Mouse (Mus musculus) neural tube, embryonic 11.5 days (tissue): ENCODE results near the gene Twist2. TPM values are rescaled to one million over a fixed set of nuclear protein-coding genes. Genes with fewer than 3 reads are reported as not detected.

ENCODE experiments used
- ATAC-seq: fragments of 200-750 bp; cut with Nextera tagmentation; 2 replicates; pipeline ENCODE4 v1.8.0; 2017; ENCODE audit warnings: moderate number of reproducible peaks, mild to moderate bottlenecking, moderate TSS enrichment, moderate library complexity; ENCODE audit not compliant: insufficient read depth, low FRiP score, low TSS enrichment
- DNase-seq: peaks from one replicate; pipeline ENCODE4 v3.0.0-alpha.2; 2015; ENCODE audit warnings: low spot score
- H3K27ac ChIP-seq: fragments of 300-500 bp; sonication (generic); 2 replicates; pipeline ENCODE4 v1.5.1; 2014; ENCODE audit warnings: low read depth, mild to moderate bottlenecking, low read length
- H3K27me3 ChIP-seq: fragments of 300-500 bp; sonication (generic); 2 replicates; pipeline ENCODE4 v1.6.1; 2014; ENCODE audit warnings: mild to moderate bottlenecking, low read length, mixed read lengths; ENCODE audit not compliant: control insufficient read depth, insufficient read depth
- H3K36me3 ChIP-seq: fragments of 300-500 bp; sonication (generic); 2 replicates; pipeline ENCODE4 v1.6.1; 2014; ENCODE audit warnings: mild to moderate bottlenecking, low read length, moderate library complexity, mixed read lengths; ENCODE audit not compliant: control insufficient read depth, insufficient read depth
- H3K4me1 ChIP-seq: fragments of 300-500 bp; sonication (generic); 2 replicates; pipeline ENCODE4 v1.6.1; 2014; ENCODE audit warnings: low read length, mixed read lengths; ENCODE audit not compliant: control insufficient read depth, insufficient read depth
- H3K4me2 ChIP-seq: fragments of 300-500 bp; sonication (generic); 2 replicates; pipeline ENCODE4 v1.6.1; 2014; ENCODE audit warnings: low read depth, mild to moderate bottlenecking, moderate library complexity
- H3K4me3 ChIP-seq: fragments of 300-500 bp; sonication (generic); 2 replicates; pipeline ENCODE4 v1.5.1; 2014; ENCODE audit warnings: low read depth, low read length
- H3K9ac ChIP-seq: fragments of 300-500 bp; sonication (generic); 2 replicates; pipeline ENCODE4 v1.6.1; 2014; ENCODE audit warnings: mild to moderate bottlenecking, low read length
- H3K9me3 ChIP-seq: fragments of 300-500 bp; sonication (generic); 2 replicates; pipeline ENCODE4 v1.6.1; 2016; ENCODE audit warnings: low read length; ENCODE audit not compliant: control insufficient read depth
- WGBS: fragments of 180-500 bp; shearing (Covaris S2); extraction: QIAGEN DNeasy Blood & Tissue Kit; methylation state at CpG from one replicate; pipeline ENCODE4 v1.1.7; 2014; 5-methylcytosine and 5-hydroxymethylcytosine counted together
- polyA plus RNA-seq: library from polyadenylated mRNA; unstranded; fragments of >200 nt; fragmentation: Nextera tagmentation; extraction: Ambion mirVana; gene quantifications from 2 replicates; pipeline ENCODE4 v1.2.1, GENCODE M21; 2014

Twist2 gene
- polyA plus RNA-seq, 1 experiment from 2014 or later: 16.0 TPM

GRCm38 (mm10) chr1:91762528-91763091, 38.7 kb upstream of the Twist2 start:
- H3K9me3 ChIP-seq: no peaks in the 10 kb centered on the region
- H3K36me3 ChIP-seq: no peaks in the 10 kb centered on the region
- no peak overlapping the region for H3K9ac ChIP-seq
- H3K4me3 ChIP-seq: no peak overlapping the region
- no peak overlapping the region for H3K4me2 ChIP-seq
- H3K27ac ChIP-seq: no peak overlapping the region
- DNase-seq: no peak
- peaks cover 3% of the 10 kb centered on the region; the same call in 1 of the 2 replicates for H3K4me1 ChIP-seq
- no peaks in the 10 kb centered on the region for H3K27me3 ChIP-seq
- ATAC-seq: no peak
- 63% methylated on average over 12 of the region's 12 CpGs for WGBS

DNA sequence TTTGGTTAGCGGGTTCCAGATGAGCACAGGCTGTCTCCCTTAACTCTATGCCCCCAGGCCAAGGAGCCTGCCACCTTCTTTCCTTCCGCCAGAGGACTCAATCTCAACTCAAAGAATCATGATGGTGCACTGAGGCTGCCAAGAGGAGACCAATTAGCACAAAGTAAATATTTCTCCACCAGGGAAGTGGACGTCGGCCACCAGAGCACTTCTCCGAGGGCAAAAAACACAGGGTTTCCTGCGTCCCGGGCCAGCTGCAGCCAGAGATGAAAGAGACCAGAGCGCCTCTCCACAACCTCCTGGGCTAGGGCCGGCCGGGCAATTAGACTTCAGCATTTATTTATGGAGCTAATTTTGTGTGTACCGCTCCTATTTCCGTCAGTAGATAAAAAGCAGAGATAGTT, 31.0 kb upstream of the Twist2 start:
- no peaks in the 10 kb centered on the region for H3K9me3 ChIP-seq
- no peak overlapping the region for H3K9ac ChIP-seq
- no peaks in the 10 kb centered on the region for H3K36me3 ChIP-seq
- no peak overlapping the region for H3K4me3 ChIP-seq
- H3K4me1 ChIP-seq: peaks cover 6% of the 10 kb centered on the region
- H3K27me3 ChIP-seq: no peaks in the 10 kb centered on the region
- DNase-seq (no peak), ATAC-seq (no peak)
- WGBS: 14% methylated on average over 12 of the region's 12 CpGs
- H3K4me2 ChIP-seq: no peak overlapping the region
- no peak overlapping the region for H3K27ac ChIP-seq

DNA sequence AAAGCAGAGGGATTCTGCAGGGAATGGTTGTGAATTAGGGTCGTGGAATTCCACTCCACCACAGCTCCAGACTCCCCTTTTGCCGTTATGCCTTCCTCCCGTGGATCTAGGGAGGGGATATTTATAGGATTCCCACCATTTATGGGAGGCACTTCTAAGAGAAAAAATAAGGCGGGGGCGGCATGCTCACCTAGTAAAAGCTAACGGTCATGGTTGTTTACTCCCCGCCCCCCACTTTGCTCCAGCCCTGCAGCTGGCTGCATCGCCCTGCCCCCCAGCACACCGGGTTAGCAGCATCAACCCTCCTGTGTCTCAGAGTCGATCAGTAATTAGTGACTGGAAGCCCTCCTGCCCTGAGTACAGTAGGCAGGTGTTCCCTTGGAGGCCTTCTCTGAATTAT, 30.6 kb upstream of the Twist2 start:
- no peak overlapping the region for H3K4me2 ChIP-seq
- H3K27ac ChIP-seq: no peak overlapping the region
- H3K4me3 ChIP-seq: no peak overlapping the region
- no peaks in the 10 kb centered on the region for H3K36me3 ChIP-seq
- ATAC-seq (no peak), DNase-seq (no peak)
- peaks cover 6% of the 10 kb centered on the region for H3K4me1 ChIP-seq
- no peaks in the 10 kb centered on the region for H3K27me3 ChIP-seq
- H3K9me3 ChIP-seq: no peaks in the 10 kb centered on the region
- WGBS: 7% methylated on average over 10 of the region's 10 CpGs
- H3K9ac ChIP-seq: no peak overlapping the region

GRCm38 (mm10) chr1:91776928-91777327, 24.3 kb upstream of the Twist2 start:
- Histone ChIP-seq H3K4me1 (no peaks in the 10 kb centered on the region), H3K27ac (no peak overlapping the region), H3K4me3 (no peak overlapping the region), H3K9ac (no peak overlapping the region), H3K4me2 (no peak overlapping the region), H3K27me3 (no peaks in the 10 kb centered on the region), H3K36me3 (no peaks in the 10 kb centered on the region), H3K9me3 (no peaks in the 10 kb centered on the region)
- DNase-seq: no peak
- ATAC-seq: no peak
- WGBS: 77% methylated on average over 5 of the region's 5 CpGs

GRCm38 (mm10) chr1:91779819-91780218, 21.4 kb upstream of the Twist2 start:
- WGBS: 87% methylated on average over 4 of the region's 4 CpGs
- ATAC-seq: no peak

DNA sequence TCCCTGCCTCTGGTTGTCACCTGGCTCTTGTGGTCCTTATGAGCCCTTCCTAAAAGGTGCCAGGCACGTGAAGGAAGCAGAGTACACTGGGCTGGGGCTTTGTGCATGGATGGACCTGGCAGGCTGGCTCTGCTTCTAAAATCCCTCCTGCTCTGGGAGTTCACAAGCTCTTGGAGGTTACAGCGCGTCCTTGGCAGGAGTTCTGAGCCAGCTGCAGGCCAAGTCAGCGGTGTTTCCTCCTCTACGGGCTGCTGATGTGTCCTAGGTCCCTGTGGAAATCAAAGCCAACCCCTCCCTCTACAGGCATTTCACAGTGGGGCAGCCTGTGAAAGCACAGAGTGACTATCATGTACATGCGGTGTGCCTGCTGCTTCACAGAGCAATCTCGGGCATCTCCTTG, 20.1 kb upstream of the Twist2 start:
- DNase-seq (no peak), ATAC-seq (no peak)
- H3K27me3 ChIP-seq: no peaks in the 10 kb centered on the region
- 84% methylated on average over 7 of the region's 7 CpGs for WGBS
- H3K4me3 ChIP-seq: no peak overlapping the region
- H3K9me3 ChIP-seq: no peaks in the 10 kb centered on the region
- H3K4me2 ChIP-seq: no peak overlapping the region
- no peak overlapping the region for H3K9ac ChIP-seq
- no peaks in the 10 kb centered on the region for H3K4me1 ChIP-seq
- no peaks in the 10 kb centered on the region for H3K36me3 ChIP-seq
- H3K27ac ChIP-seq: no peak overlapping the region

More at GRCm38 (mm10) chr1:91779819-91780218, 21.4 kb upstream of the Twist2 start:
- no peak for DNase-seq
- Histone ChIP-seq H3K9me3 (no peaks in the 10 kb centered on the region), H3K27ac (no peak overlapping the region), H3K4me1 (no peaks in the 10 kb centered on the region), H3K27me3 (no peaks in the 10 kb centered on the region), H3K9ac (no peak overlapping the region), H3K36me3 (no peaks in the 10 kb centered on the region), H3K4me2 (no peak overlapping the region), H3K4me3 (no peak overlapping the region)

- Histone ChIP-seq H3K4me1 (no peaks in the 10 kb centered on the region), H3K4me2 (no peak overlapping the region), H3K27me3 (no peaks in the 10 kb centered on the region), H3K9me3 (no peaks in the 10 kb centered on the region), H3K27ac (no peak overlapping the region), H3K9ac (no peak overlapping the region), H3K36me3 (no peaks in the 10 kb centered on the region), H3K4me3 (no peak overlapping the region)
- no peak for DNase-seq
- no peak for ATAC-seq
- WGBS: 74% methylated on average over 3 of the region's 3 CpGs
Observed at GRCm38 (mm10) chr1:91784162-91784561, 17.1 kb upstream of the Twist2 start.

- Histone ChIP-seq H3K27me3 (peaks cover 41% of the 10 kb centered on the region), H3K4me2 (no peak overlapping the region), H3K9ac (no peak overlapping the region), H3K36me3 (no peaks in the 10 kb centered on the region), H3K9me3 (no peaks in the 10 kb centered on the region), H3K27ac (no peak overlapping the region), H3K4me3 (no peak overlapping the region), H3K4me1 (peaks cover 7% of the 10 kb centered on the region; the same call in 1 of the 2 replicates)
- ATAC-seq (no peak), DNase-seq (no peak)
- WGBS: 55% methylated on average over 3 of the region's 3 CpGs
Observed at GRCm38 (mm10) chr1:91799323-91799722, 1.9 kb upstream of the Twist2 start.

DNA sequence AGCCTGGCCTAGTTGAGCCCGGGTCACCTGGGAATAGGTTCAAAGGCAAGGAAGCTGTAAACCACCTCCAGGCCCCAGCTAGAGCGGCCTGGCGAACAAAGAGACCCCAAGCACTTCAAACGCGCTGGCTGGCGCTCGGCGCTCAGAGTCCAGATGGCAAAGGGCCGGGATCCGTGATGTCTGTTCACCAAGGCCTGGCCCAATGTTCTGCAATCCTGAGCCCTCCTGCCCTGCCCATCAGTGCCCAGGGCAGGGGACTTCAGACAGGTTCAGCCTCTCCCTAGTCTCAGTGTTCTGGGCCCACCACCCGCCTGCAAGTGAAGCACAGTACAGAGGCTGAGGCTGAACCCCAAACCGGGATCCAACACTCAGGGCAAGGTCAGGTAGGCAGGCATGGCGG, 913 bp upstream of the Twist2 start:
- peak overlapping the region; percentile 58; the same call in 1 of the 2 replicates for H3K9ac ChIP-seq
- no peaks in the 10 kb centered on the region for H3K9me3 ChIP-seq
- DNase-seq: peak; percentile 23
- WGBS: 9% methylated on average over 13 of the region's 13 CpGs
- peaks cover 7% of the 10 kb centered on the region; the same call in 1 of the 2 replicates for H3K4me1 ChIP-seq
- no peak for ATAC-seq
- peak overlapping the region; percentile 49 for H3K4me3 ChIP-seq
- no peaks in the 10 kb centered on the region for H3K36me3 ChIP-seq
- H3K27me3 ChIP-seq: peaks cover 43% of the 10 kb centered on the region
- peak overlapping the region; percentile 88 for H3K4me2 ChIP-seq
- peak overlapping the region; percentile 39; the same call in 1 of the 2 replicates for H3K27ac ChIP-seq
